Mouse (Mus musculus): Measurements from ENCODE around the gene Olfr99. TPM values are rescaled to one million over a fixed set of nuclear protein-coding genes. Genes with fewer than 3 reads are reported as not detected.

Olfr99 gene
- not detected in 2 replicates for polyA plus RNA-seq (2014; fragmentation: Nextera tagmentation; extraction: Ambion mirVana)

DNA sequence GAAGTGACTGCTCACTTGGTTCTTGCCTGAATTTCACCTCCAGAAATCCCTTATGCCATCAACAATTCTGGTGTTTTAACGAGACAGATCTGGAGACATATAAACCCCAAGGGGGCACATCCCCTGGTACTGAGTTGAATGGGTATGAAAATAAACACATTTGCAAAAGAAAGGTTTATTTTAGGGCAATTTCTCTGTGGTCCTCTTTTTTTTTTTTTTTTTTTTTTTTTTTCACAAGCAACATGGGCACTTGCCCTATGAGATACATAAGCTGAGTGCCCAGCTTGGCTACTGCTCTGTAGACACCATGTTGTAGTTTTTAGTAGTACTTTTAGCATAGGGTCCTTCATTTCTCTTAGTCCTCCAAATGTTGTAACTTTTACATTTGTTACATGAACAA is at the start of gene Olfr99:
TSS of gene Olfr99 (minus strand) at position 101 of the 400 bp plus-strand sequence.
- DNase-seq (ENCODE audit: low spot score, missing footprints) (no peak), ATAC-seq (ENCODE audit: low FRiP score) (no peak)
- H3K9me3 ChIP-seq (ENCODE audit: control insufficient read depth, low read length): no peaks in the 10 kb centered on the region
- H3K27ac ChIP-seq (ENCODE audit: low read depth, low read length): no peak within 1 kb of the TSS
- no peak within 1 kb of the TSS for H3K9ac ChIP-seq (ENCODE audit: low read length)
- no peak within 1 kb of the TSS for H3K4me3 ChIP-seq (ENCODE audit: low read depth, low read length)
- WGBS: 76% methylated on average over 1 of the region's 1 CpGs
- no peaks in the 10 kb centered on the region for H3K4me1 ChIP-seq (ENCODE audit: control insufficient read depth, insufficient read depth, low read length)
- H3K27me3 ChIP-seq (ENCODE audit: control insufficient read depth, insufficient read depth, low read length): no peaks in the 10 kb centered on the region
- no peaks in the 10 kb centered on the region for H3K36me3 ChIP-seq (ENCODE audit: control insufficient read depth, insufficient read depth, low read length)
- no peak within 1 kb of the TSS for H3K4me2 ChIP-seq

DNA sequence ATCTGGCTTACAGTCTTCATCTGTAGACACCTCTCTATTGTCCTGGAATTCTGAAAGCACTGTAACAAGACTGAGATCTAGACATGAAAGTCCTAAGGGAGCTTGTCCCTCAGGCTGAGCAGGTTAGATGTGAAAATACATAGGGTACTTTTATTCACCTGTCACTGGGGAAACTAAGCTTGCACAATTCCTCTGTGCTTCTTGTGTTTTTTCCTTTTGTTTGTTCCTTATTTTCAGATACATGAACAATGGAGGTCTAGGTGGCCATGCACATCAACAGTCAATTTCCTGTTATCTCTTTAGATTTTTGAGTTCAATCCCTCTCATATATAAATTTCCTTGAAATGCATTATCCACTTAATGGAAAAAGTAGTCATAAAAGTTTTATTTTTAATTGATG is 33.7 kb upstream of the Olfr99 start, which contains the start of gene Olfr102:
TSS of gene Olfr102 (minus strand) at position 101 of the 400 bp plus-strand sequence.
- Histone ChIP-seq H3K9me3 (ENCODE audit: control insufficient read depth, low read length) (no peaks in the 10 kb centered on the region), H3K27ac (ENCODE audit: low read depth, low read length) (no peak within 1 kb of the TSS), H3K9ac (ENCODE audit: low read length) (no peak within 1 kb of the TSS), H3K4me3 (ENCODE audit: low read depth, low read length) (no peak within 1 kb of the TSS), H3K4me1 (ENCODE audit: control insufficient read depth, insufficient read depth, low read length) (no peaks in the 10 kb centered on the region), H3K36me3 (ENCODE audit: control insufficient read depth, insufficient read depth, low read length) (no peaks in the 10 kb centered on the region), H3K27me3 (ENCODE audit: control insufficient read depth, insufficient read depth, low read length) (no peaks in the 10 kb centered on the region), H3K4me2 (no peak within 1 kb of the TSS)
- DNase-seq (ENCODE audit: low spot score, missing footprints): no peak
- ATAC-seq (ENCODE audit: low FRiP score): no peak

DNA sequence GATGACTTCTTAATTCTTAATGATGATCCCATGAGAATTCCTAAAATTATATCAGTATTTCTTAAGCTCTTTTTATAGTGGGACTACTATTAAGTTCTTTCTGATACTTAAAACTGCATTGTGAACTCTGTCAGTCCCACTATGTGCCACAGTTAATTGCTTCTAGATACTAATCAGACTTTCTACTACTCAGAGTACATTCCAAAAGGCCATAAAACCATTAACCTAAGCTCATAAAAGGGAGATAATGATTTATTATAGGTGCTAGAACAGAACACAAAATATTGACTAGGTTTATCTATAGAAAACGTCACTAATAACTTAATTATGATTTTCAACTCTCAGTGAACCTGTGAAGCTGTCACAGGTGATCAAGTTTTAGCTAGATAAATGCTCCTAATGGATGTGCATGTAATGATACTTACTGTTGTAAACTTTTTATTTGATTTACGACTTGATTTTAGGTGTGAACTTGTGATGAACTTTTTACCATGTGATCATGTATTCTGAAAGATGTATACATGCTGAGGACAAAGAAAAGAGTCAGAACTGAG is 27.0 kb upstream of the Olfr99 start:
- Histone ChIP-seq H3K36me3 (ENCODE audit: control insufficient read depth, insufficient read depth, low read length) (no peaks in the 10 kb centered on the region), H3K27ac (ENCODE audit: low read depth, low read length) (no peak overlapping the region), H3K27me3 (ENCODE audit: control insufficient read depth, insufficient read depth, low read length) (no peaks in the 10 kb centered on the region), H3K4me3 (ENCODE audit: low read depth, low read length) (no peak overlapping the region), H3K9ac (ENCODE audit: low read length) (no peak overlapping the region), H3K9me3 (ENCODE audit: control insufficient read depth, low read length) (no peaks in the 10 kb centered on the region), H3K4me1 (ENCODE audit: control insufficient read depth, insufficient read depth, low read length) (no peaks in the 10 kb centered on the region), H3K4me2 (no peak overlapping the region)
- ATAC-seq (ENCODE audit: low FRiP score) (no peak), DNase-seq (ENCODE audit: low spot score, missing footprints) (no peak)
- 59% methylated on average over 2 of the region's 2 CpGs for whole genome bisulfite sequencing

DNA sequence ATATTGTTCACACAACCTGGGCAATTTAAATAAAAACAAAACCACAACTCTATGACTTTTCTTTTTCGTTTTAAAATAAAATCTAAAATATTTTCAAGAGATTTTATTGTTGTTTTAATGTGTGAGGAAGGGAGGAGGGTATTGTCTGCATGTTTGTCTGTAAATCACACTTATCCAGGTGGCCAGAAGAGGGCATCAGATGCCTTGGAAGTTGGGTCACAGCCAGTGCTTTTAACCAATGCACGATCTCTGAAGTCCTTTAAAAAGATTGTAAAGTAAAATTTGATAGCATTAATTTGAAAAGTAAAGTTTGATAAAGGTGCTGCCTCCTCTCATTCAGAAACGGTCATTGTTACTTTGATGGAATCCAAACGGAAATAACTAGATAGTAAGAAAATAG is 25.2 kb upstream of the Olfr99 start:
- Histone ChIP-seq H3K9ac (ENCODE audit: low read length) (no peak overlapping the region), H3K4me3 (ENCODE audit: low read depth, low read length) (no peak overlapping the region), H3K9me3 (ENCODE audit: control insufficient read depth, low read length) (no peaks in the 10 kb centered on the region), H3K4me2 (no peak overlapping the region), H3K4me1 (ENCODE audit: control insufficient read depth, insufficient read depth, low read length) (no peaks in the 10 kb centered on the region), H3K36me3 (ENCODE audit: control insufficient read depth, insufficient read depth, low read length) (no peaks in the 10 kb centered on the region), H3K27ac (ENCODE audit: low read depth, low read length) (no peak overlapping the region), H3K27me3 (ENCODE audit: control insufficient read depth, insufficient read depth, low read length) (no peaks in the 10 kb centered on the region)
- ATAC-seq (ENCODE audit: low FRiP score) (no peak), DNase-seq (ENCODE audit: low spot score, missing footprints) (no peak)
- WGBS: 51% methylated on average over 4 of the region's 4 CpGs

DNA sequence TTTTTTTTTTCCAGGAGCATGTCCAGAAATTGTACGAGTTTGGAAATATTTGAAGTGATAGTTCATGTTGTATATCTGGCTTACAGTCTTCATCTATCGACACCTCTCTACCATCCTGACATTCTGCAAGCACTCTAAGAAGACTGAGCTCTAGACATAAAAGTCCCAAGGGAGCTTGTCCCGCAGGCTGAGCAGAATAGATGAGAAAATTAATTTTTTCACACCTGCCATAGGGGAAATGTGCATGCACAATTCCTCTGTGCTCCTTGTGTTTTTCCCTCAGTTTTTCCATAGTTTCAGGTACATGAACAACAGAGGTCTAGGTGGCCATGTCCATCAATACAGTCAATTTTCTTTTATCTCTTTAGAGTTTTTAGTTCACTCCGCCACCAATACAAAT is 21.0 kb upstream of the Olfr99 start, which contains the start of gene Olfr101:
TSS of gene Olfr101 (minus strand) at position 101 of the 400 bp plus-strand sequence.
- H3K9ac ChIP-seq (ENCODE audit: low read length): no peak within 1 kb of the TSS
- no peaks in the 10 kb centered on the region for H3K9me3 ChIP-seq (ENCODE audit: control insufficient read depth, low read length)
- no peaks in the 10 kb centered on the region for H3K4me1 ChIP-seq (ENCODE audit: control insufficient read depth, insufficient read depth, low read length)
- ATAC-seq (ENCODE audit: low FRiP score) (no peak), DNase-seq (ENCODE audit: low spot score, missing footprints) (no peak)
- H3K4me2 ChIP-seq: no peak within 1 kb of the TSS
- no peaks in the 10 kb centered on the region for H3K36me3 ChIP-seq (ENCODE audit: control insufficient read depth, insufficient read depth, low read length)
- no peaks in the 10 kb centered on the region for H3K27me3 ChIP-seq (ENCODE audit: control insufficient read depth, insufficient read depth, low read length)
- H3K4me3 ChIP-seq (ENCODE audit: low read depth, low read length): no peak within 1 kb of the TSS
- H3K27ac ChIP-seq (ENCODE audit: low read depth, low read length): no peak within 1 kb of the TSS
- 89% methylated on average over 4 of the region's 4 CpGs for WGBS

DNA sequence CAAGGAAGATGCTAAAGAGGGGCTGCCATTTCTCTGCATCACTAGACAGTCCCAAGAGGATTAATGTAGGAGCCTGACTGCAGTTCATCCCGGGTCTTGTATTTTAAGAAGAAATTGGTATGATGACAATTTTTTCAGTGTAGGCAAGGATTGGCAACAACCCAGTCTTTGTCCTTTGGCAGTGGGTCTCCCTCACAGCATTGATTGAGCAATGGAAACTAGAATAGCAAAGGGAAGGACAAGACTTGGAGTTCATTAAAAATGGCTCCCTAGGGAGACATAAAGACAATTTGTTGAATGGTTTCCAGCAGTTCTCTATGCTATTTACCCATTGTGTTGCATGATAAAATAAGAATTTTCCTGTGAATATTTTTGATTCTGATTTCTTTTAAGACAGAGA is 2.9 kb downstream of the Olfr99 start:
- H3K9ac ChIP-seq (ENCODE audit: low read length): no peak overlapping the region
- WGBS: 77% methylated on average over 1 of the region's 1 CpGs
- no peak overlapping the region for H3K4me3 ChIP-seq (ENCODE audit: low read depth, low read length)
- no peaks in the 10 kb centered on the region for H3K9me3 ChIP-seq (ENCODE audit: control insufficient read depth, low read length)
- no peak overlapping the region for H3K27ac ChIP-seq (ENCODE audit: low read depth, low read length)
- no peaks in the 10 kb centered on the region for H3K4me1 ChIP-seq (ENCODE audit: control insufficient read depth, insufficient read depth, low read length)
- ATAC-seq (ENCODE audit: low FRiP score) (no peak), DNase-seq (ENCODE audit: low spot score, missing footprints) (no peak)
- H3K4me2 ChIP-seq: no peak overlapping the region
- no peaks in the 10 kb centered on the region for H3K36me3 ChIP-seq (ENCODE audit: control insufficient read depth, insufficient read depth, low read length)
- no peaks in the 10 kb centered on the region for H3K27me3 ChIP-seq (ENCODE audit: control insufficient read depth, insufficient read depth, low read length)

DNA sequence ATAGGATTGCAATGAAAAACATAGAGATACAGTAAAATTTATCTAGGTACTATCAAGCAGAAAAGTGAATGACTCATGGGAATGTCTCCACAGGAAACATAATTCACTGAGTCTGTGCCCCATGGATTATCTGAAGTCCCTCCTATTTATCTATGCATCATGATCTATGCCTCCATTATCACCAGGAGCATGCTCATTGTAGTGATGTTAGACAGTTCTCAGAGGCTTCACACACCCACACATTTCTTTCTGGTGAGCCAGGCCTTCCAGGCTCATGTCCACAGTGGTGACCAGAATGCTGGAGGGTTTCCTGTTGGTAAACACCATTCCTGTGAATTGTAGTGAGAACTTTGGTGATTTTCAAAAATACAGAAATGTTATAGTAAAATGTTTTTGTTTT is 6.7 kb downstream of the Olfr99 start:
- no peak overlapping the region for H3K9ac ChIP-seq (ENCODE audit: low read length)
- DNase-seq (ENCODE audit: low spot score, missing footprints) (no peak), ATAC-seq (ENCODE audit: low FRiP score) (no peak)
- no peak overlapping the region for H3K27ac ChIP-seq (ENCODE audit: low read depth, low read length)
- no peaks in the 10 kb centered on the region for H3K9me3 ChIP-seq (ENCODE audit: control insufficient read depth, low read length)
- H3K27me3 ChIP-seq (ENCODE audit: control insufficient read depth, insufficient read depth, low read length): no peaks in the 10 kb centered on the region
- H3K4me3 ChIP-seq (ENCODE audit: low read depth, low read length): no peak overlapping the region
- H3K4me1 ChIP-seq (ENCODE audit: control insufficient read depth, insufficient read depth, low read length): no peaks in the 10 kb centered on the region
- no peaks in the 10 kb centered on the region for H3K36me3 ChIP-seq (ENCODE audit: control insufficient read depth, insufficient read depth, low read length)
- no peak overlapping the region for H3K4me2 ChIP-seq

DNA sequence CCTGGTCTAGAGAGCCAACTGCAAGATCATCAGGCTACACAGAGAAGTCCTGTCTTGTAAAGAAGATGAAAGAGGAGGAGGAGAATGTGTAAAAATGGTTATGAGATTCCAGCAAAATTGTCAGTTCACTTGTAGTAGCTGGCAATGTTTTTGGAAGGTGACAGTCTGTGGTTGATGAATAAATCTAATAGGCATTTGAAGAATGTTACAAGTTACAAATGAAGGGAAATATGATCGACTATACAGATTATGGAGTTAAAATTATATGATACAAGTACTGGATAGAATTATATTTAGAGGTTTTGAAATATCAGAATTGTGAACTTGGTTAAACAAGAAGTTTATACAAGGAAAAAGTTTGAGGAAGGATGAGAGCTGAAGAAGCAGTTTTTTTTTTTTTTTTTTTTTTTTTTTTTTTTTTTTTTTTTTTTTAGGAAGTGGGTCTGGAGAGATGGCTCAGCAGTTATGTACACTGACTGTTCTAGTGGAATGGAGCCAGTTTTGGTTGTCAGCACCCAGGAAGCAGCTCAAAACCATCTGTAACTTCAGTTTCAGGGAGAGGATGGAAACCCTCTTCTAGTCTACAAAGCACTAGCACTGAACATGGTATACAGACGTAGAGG is 7.5 kb downstream of the Olfr99 start:
- ATAC-seq (ENCODE audit: low FRiP score) (no peak), DNase-seq (ENCODE audit: low spot score, missing footprints) (no peak)
- H3K9ac ChIP-seq (ENCODE audit: low read length): no peak overlapping the region
- no peak overlapping the region for H3K4me2 ChIP-seq
- H3K4me1 ChIP-seq (ENCODE audit: control insufficient read depth, insufficient read depth, low read length): no peaks in the 10 kb centered on the region
- H3K27ac ChIP-seq (ENCODE audit: low read depth, low read length): no peak overlapping the region
- H3K36me3 ChIP-seq (ENCODE audit: control insufficient read depth, insufficient read depth, low read length): no peaks in the 10 kb centered on the region
- no peaks in the 10 kb centered on the region for H3K9me3 ChIP-seq (ENCODE audit: control insufficient read depth, low read length)
- H3K4me3 ChIP-seq (ENCODE audit: low read depth, low read length): no peak overlapping the region
- WGBS: 74% methylated on average over 2 of the region's 2 CpGs
- no peaks in the 10 kb centered on the region for H3K27me3 ChIP-seq (ENCODE audit: control insufficient read depth, insufficient read depth, low read length)

DNA sequence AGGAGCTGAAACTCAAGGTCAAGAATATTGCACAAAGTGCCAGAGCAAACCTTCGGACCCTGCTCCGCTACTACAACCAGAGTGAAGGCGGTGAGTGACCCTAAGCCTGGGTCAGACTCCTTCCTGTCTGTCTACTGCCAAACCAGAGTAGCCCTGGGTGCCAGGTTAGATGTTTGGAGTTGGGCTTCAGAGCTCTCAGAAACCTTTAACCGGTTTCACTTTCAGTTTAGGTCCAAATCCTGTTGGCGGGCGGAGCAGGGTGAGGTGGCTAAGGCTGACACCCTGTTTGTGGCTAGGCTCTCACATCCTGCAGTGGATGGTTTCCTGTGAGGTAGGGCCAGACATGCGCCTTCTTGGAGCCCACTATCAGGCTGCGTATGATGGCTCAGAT is 12.6 kb downstream of the Olfr99 start:
- Histone ChIP-seq H3K36me3 (ENCODE audit: control insufficient read depth, insufficient read depth, low read length) (no peaks in the 10 kb centered on the region), H3K27ac (ENCODE audit: low read depth, low read length) (no peak overlapping the region), H3K27me3 (ENCODE audit: control insufficient read depth, insufficient read depth, low read length) (no peaks in the 10 kb centered on the region), H3K9ac (ENCODE audit: low read length) (peak overlapping the region; percentile 54), H3K4me1 (ENCODE audit: control insufficient read depth, insufficient read depth, low read length) (no peaks in the 10 kb centered on the region), H3K4me3 (ENCODE audit: low read depth, low read length) (peak overlapping the region; percentile 41), H3K4me2 (peak overlapping the region; percentile 59), H3K9me3 (ENCODE audit: control insufficient read depth, low read length) (no peaks in the 10 kb centered on the region)
- ATAC-seq (ENCODE audit: low FRiP score) (peak; percentile 49; the same call in 1 of the 2 replicates), DNase-seq (ENCODE audit: low spot score, missing footprints) (no peak)
- 62% methylated on average over 8 of the region's 8 CpGs for WGBS

Data from midbrain, embryonic 11.5 days (tissue).